Mouse (Mus musculus) ovary, adult 2 months (tissue): ENCODE results near the gene Pon3. TPM values are rescaled to one million over a fixed set of nuclear protein-coding genes. Genes with fewer than 3 reads are reported as not detected.

ENCODE experiments used
- polyA plus RNA-seq: library from polyadenylated mRNA; depleted of rRNA; stranded (reverse); fragments of >200 nt; gene quantifications from 2 replicates; pipeline ENCODE4 v1.2.3, GENCODE M21; 2012; rRNA removed

The Pon3 gene
- 5.1 and 6.6 TPM in 2 replicates for polyA plus RNA-seq

DNA sequence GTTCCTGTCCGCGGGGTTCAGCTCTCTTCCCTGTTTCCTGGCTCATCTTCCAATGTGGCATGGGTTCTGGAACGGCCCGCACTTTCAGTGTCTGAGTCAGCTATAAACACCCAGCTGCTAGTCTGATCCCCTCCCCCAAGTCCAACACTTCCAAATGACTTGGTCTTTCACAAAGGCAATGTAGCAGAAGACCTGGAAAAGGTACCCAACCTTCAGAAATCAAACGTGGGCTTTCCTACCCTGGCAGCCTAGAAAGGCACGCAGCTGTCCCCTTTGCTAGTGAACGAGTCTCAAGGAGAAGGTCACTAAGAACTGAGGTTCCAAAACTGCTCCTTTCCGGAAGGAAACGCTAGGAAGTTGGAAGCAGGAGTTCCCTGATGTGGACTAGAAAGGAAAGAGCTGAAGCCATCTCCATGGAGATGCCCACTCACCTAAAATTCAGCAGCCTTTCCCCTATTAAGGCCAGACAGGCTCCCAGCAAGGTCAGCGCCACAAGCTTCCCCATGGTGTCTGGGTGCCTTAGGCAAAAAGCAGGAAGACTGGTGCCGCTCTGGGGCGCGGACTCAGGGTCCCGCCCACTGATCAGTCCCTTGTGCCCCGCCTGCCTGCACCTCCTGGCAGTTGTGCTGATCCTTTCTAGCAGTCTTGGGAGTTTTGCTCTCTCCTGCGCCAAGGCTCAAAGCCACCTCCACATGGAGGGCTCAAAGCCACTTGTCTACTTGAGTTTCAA is at the start of gene Pon3:
Gene Pon3 (minus strand): TSS at position 565 of the 730 bp plus-strand sequence.

DNA sequence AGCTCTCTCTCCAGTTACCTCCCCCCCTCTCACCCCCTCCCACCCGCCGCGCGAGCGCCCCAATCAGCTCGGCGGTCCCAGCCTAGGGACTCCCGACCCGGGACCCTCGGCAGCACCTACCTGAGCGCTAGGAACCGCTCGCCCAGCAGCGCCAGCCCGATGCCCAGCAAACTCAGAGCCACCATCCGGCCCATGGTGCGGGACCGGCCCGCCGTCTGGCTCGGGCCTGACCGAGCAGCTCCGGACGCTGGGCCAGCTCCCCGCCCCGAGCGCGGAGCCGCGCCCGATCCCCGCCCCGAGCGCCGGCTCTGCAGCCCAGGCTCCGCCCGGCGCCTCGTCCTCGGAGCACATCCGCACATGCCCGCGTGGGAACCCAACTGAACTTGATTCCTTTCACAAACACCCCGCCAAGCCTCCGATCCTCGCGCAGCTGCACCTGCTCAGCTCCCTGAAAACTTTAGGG is 42.0 kb upstream of the Pon3 start, which contains the start of gene Pon2:
Gene Pon2 (minus strand): TSS at position 364 of the 463 bp plus-strand sequence.

GRCm38 (mm10) chr6:5193693-5194092 is 62.4 kb downstream of the Pon3 start, which contains the start of gene Pon1:
TSS of gene Pon1 (minus strand) at chr6:5193946.

Other genes starting within 250 kb of the Pon3 start
- gene Pon1, start 62.3 kb downstream of the Pon3 start, polyA plus RNA-seq, result 0.19 and 0.62 TPM in 2 replicates
- 9.7 and 10.2 TPM in 2 replicates for gene Pon2, start 42.2 kb upstream of the Pon3 start, polyA plus RNA-seq
- gene Asb4, start 127.1 kb upstream of the Pon3 start, polyA plus RNA-seq, result 8.6 and 9.9 TPM in 2 replicates
- 23.1 and 27.2 TPM in 2 replicates for gene Pdk4, start 240.0 kb upstream of the Pon3 start, polyA plus RNA-seq